Mouse (Mus musculus) ovary, adult 18-20 months (tissue): ENCODE results near the gene Pdia5.
A peak's percentile ranks its signal among the peaks of the same experiment; 100 is the strongest.

Source experiments
- DNase-seq: peaks from one replicate; pipeline ENCODE4 v3.0.0; 2022; ENCODE audit warnings: low spot score, mixed read lengths

Pdia5 gene

GRCm38 (mm10) chr16:35484526-35485233 lies 6.0 kb downstream of the Pdia5 start:
- DNase-seq: no peak

DNA sequence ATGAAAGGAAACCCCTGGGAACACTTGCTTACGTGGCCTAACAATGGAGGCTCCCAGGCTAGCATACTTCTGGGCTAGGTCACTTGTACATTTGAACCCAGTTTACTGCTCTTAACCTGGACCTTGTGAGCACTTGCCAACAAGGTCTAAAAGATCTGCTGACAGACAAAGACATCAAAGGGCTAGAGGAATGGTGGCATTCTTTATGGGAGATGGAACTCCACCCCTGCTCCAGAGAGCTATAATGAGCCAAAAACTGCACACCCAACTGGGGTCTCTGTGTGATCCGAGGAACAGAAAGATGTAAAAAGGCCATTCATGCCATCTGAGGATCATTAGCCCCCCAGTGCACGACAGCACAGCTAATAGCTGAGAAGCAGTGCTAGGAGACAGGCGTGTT lies 6.6 kb downstream of the Pdia5 start:
- no peak for DNase-seq

GRCm38 (mm10) chr16:35479301-35479700 lies 11.4 kb downstream of the Pdia5 start:
- DNase-seq: peak; percentile 60

GRCm38 (mm10) chr16:35477273-35477672 lies 13.4 kb downstream of the Pdia5 start:
- DNase-seq: no peak

- no peak for DNase-seq
These were observed 18.0 kb downstream of the Pdia5 start for GRCm38 (mm10) chr16:35472569-35473275.

DNA sequence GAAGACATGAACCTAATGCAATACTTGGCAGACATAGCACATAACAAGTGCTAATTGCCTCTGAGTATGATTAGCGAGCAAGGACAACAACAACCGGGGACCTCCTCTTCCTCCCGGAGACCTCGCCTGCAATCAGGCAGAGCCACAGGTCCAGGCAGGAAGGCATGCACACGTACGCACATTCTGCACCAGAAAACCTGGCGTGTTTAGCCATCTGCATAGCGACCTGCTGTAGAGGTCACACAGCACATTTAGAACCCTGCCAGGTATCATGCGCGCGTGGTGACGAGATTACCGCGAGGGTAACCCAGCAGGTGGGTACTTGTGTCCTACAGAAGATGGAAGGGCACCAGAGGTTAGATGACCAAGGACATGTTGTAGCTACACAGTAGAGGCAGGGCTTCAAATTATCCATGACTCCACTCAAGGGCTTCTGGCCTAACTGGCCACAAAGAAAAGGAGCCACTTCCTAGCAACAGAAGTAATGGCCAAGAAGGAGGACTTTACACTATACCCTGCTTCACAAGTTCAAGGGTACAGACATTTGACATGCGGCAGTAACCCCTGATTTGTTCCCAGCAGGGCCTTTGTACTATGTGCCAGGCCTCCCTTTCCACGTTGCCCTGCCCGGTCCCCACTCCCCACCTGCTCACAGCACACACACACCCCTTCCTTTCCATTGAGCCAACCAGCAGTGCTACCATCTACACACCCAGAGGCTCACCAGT lies 18.7 kb downstream of the Pdia5 start:
- no peak for DNase-seq

GRCm38 (mm10) chr16:35470983-35471382 lies 19.7 kb downstream of the Pdia5 start:
- DNase-seq: no peak

DNA sequence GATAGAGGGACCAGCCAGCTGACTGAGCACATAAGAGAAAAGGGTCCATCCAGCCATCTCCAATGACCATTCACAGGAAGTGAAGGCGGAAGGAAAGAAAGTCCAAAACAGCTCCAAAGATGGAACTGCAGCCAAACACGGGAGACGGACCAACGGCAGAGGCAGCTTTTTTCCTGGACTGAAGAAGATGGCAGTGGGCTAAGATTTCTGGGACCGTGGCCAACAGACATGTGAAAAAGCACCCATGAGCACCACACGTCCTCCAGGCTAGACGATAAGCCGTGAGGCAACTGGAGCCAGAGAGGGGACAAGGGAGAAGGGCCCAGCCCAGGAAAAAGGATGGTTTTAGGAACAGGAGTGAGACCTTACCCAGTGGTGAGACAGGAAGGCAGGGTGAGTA lies 20.6 kb downstream of the Pdia5 start:
- no peak for DNase-seq

DNA sequence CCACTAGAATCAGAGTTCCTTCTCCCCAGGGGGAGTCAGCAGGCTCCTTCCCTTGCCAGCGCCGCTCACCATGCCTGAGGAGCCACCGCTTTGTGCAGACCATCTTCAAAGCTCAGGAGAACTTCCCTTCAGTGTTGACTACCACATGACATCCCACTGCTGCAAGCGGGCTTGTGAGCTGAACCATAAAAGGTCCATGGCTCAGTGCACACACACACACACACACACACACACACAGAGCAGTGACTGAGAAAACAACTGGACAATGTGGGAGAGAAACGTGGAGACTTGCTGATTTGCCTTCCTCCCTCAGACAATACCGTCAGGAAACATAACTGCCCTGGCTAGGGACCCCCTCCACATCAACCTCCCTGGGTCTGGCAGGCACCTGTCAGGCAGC lies 21.7 kb downstream of the Pdia5 start:
- DNase-seq: no peak

- DNase-seq: no peak
These were observed 23.6 kb downstream of the Pdia5 start for GRCm38 (mm10) chr16:35467044-35467443.

- no peak for DNase-seq
These were observed 24.8 kb downstream of the Pdia5 start for GRCm38 (mm10) chr16:35465808-35466351.

DNA sequence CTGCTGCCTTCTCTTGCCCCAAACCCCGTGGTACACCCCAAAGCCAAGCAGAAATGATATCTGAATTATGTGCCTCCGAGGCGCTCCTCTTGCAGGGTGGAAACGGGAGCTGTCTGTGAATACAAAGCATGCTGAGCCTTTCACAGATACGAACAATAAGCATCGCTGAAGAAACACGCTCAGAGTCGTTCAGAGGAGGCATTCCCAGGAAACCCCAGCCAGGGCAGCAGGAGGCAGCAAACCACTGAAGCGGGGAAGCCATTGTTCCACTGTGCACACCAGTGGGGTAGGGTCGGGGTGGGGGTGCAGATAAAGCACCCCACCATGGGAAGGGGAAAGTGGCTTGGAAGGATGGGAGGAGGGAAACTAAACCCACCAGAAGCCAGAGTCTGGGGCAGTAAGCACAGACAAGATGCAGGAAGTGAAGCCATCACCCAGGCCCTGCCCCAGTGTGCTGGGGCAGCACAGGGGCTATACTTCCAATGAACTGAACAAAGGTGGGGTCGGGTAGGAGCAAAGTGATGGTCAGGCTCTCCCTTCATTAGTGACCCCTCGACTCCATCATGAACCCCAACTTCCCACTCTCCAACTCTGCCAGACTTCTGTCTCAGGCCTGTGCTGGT lies 25.9 kb downstream of the Pdia5 start:
- DNase-seq: no peak

- DNase-seq: no peak
These were observed 27.0 kb downstream of the Pdia5 start for GRCm38 (mm10) chr16:35463708-35464107.

GRCm38 (mm10) chr16:35462955-35463354 lies 27.7 kb downstream of the Pdia5 start:
- no peak for DNase-seq

DNA sequence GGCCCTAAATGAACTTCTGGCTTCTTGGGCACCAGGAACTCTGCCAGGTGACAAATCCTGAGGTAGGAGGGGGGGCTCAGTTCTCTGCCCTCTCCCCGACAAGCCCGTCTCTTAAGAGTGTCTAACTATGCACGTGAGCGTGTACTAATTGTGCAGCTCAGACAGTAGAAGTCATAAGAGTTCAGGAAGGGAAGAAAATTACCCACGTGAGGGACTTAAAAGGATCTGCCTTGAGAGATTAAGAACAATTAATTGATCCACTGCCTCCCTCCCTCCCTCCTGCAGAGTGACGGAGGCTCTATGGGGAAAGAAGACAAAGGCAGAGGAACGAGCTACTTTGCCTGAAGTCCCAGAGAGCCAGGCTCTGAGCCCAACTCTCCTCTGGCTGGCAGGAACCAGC lies 31.1 kb downstream of the Pdia5 start:
- no peak for DNase-seq

DNA sequence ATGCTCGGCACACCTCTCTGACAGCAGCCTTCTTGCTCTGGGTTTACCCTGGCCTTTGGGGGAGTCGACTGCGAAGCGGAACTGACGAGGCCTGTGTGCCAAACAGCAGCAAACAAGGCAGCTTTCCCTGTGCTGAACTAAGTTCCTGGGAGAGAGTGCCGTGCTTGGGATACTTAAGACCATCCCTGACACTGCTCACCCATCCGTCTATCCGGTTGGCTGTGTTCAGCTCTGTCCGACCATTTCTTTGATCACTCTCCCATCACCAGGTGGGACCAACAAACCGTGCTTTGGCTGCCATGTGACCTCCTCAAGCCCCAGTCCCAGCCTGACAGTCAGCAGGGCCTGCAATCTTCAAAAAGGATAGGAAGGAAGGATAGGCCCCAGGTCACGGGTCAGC lies 32.4 kb downstream of the Pdia5 start:
- DNase-seq: no peak

GRCm38 (mm10) chr16:35457488-35457887 lies 33.2 kb downstream of the Pdia5 start:
- DNase-seq: no peak

GRCm38 (mm10) chr16:35457011-35457419 lies 33.7 kb downstream of the Pdia5 start:
- DNase-seq: no peak

GRCm38 (mm10) chr16:35456305-35456704 lies 34.4 kb downstream of the Pdia5 start:
- no peak for DNase-seq

- no peak for DNase-seq
These were observed 34.9 kb downstream of the Pdia5 start for GRCm38 (mm10) chr16:35455822-35456221.

GRCm38 (mm10) chr16:35450018-35450630 lies 40.5 kb downstream of the Pdia5 start:
- no peak for DNase-seq

DNA sequence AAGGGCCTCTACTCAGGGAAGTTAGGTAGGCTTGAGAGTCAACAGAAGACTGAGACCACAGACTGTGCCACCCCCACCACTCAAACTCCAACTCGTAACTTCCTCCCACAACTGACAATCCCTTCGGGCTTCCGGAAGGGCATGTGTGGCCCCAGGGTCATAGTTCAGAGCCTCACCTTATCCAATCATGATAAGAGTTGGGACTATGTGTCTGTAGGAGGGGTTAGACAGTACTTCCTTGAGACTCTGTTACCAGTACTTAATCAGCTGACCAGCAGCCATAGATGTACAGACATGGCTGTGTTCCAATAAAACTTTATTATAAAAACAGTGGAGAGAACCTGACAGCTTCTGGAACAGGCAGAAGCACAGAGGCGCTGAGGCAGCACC lies 48.7 kb downstream of the Pdia5 start:
- no peak for DNase-seq
